Mouse (Mus musculus) hindbrain, embryonic 16.5 days (tissue): ENCODE measurements at regions not wholly inside any gene's neighbourhood (a gene's known extent, or its start where the extent isn't known, plus 50 kb on each side); places are given as distances from the start of the nearest gene placed in this dataset.

Experiments used
- ATAC-seq: fragments of 200-750 bp; cut with Nextera tagmentation; 2 replicates; pipeline ENCODE4 v1.8.0; 2017; ENCODE audit warnings: moderate TSS enrichment, moderate library complexity
- H3K27ac ChIP-seq: fragments of 300-500 bp; sonication (generic); 2 replicates; pipeline ENCODE4 v1.5.1; 2014; ENCODE audit warnings: low read depth, mild to moderate bottlenecking, control low read depth, low read length, moderate library complexity
- H3K27me3 ChIP-seq: fragments of 300-500 bp; sonication (generic); replicated peaks from 2 replicates; pipeline ENCODE4 v1.6.1; 2014; ENCODE audit warnings: low read length; ENCODE audit not compliant: control insufficient read depth, insufficient read depth
- H3K36me3 ChIP-seq: fragments of 300-500 bp; sonication (generic); 2 replicates; pipeline ENCODE4 v1.6.1; 2014; ENCODE audit warnings: mild to moderate bottlenecking, low read length, moderate library complexity, mixed read lengths; ENCODE audit not compliant: control insufficient read depth, insufficient read depth
- H3K4me1 ChIP-seq: fragments of 300-500 bp; sonication (generic); 2 replicates; pipeline ENCODE4 v1.6.1; 2014; ENCODE audit warnings: low read depth, low read length; ENCODE audit not compliant: control insufficient read depth, insufficient read depth
- H3K4me2 ChIP-seq: fragments of 300-500 bp; sonication (generic); 2 replicates; pipeline ENCODE4 v1.6.1; 2014; ENCODE audit warnings: mild to moderate bottlenecking, low read length, control low read depth, moderate library complexity
- H3K4me3 ChIP-seq: fragments of 300-500 bp; sonication (generic); 2 replicates; pipeline ENCODE4 v1.5.1; 2014; ENCODE audit warnings: mild to moderate bottlenecking, low read length, control low read depth, moderate library complexity
- H3K9ac ChIP-seq: fragments of 300-500 bp; sonication (generic); 2 replicates; pipeline ENCODE4 v1.6.1; 2014; ENCODE audit warnings: low read depth, mild to moderate bottlenecking, control low read depth, low read length, moderate library complexity
- H3K9me3 ChIP-seq: fragments of 300-500 bp; sonication (generic); 2 replicates; pipeline ENCODE4 v1.6.1; 2014; ENCODE audit warnings: mild to moderate bottlenecking, low read length, moderate library complexity; ENCODE audit not compliant: control insufficient read depth
- whole genome bisulfite sequencing: fragments of 180-500 bp; shearing (Covaris S2); extraction: QIAGEN DNeasy Blood & Tissue Kit; methylation state at CpG from one replicate; pipeline ENCODE4 v1.1.7; 2014; 5-methylcytosine and 5-hydroxymethylcytosine counted together

- H3K4me1 ChIP-seq, result 0 out of 2 replicates have a peak, but pooled peaks cover 2% of the 10 kb centered on the region
- H3K27ac ChIP-seq, result no peak overlapping the region
- H3K9me3 ChIP-seq, result no peaks in the 10 kb centered on the region
- no peak overlapping the region for H3K9ac ChIP-seq
- H3K36me3 ChIP-seq, result no peaks in the 10 kb centered on the region
- no peaks in the 10 kb centered on the region for H3K27me3 ChIP-seq
- ATAC-seq, result no peak
- no peak overlapping the region for H3K4me2 ChIP-seq
- WGBS, result 83% methylated on average over 5 of the region's 5 CpGs
- no peak overlapping the region for H3K4me3 ChIP-seq
Measured at GRCm38 (mm10) chr1:189077861-189078260, 70.2 kb upstream of the Kctd3 start.

DNA sequence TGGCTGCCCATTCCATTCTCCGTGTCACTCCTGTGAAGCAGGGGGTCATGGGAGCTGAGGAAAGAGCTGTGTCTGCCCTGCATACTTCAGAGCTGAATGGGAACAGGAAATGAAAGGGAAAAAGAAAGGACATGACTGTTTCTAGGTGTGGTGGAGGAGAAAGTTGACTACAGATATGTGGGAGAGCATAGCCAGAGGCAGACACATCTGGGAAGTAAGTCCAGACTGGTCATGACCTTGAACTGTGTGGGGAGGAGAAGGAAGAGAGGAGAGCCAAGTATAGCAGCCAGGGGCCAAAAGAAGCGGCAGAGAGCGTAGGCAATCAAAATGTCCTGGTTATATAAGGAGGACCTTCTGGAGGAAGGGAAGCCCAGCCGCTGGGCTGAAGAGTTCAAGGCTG, 68.6 kb upstream of the Kctd3 start:
- Histone ChIP-seq H3K4me3 (no peak overlapping the region), H3K9ac (no peak overlapping the region), H3K27me3 (no peaks in the 10 kb centered on the region), H3K27ac (no peak overlapping the region), H3K9me3 (no peaks in the 10 kb centered on the region), H3K4me2 (no peak overlapping the region), H3K36me3 (no peaks in the 10 kb centered on the region), H3K4me1 (0 out of 2 replicates have a peak, but pooled peaks cover 2% of the 10 kb centered on the region)
- 83% methylated on average over 4 of the region's 4 CpGs for WGBS
- no peak for ATAC-seq

DNA sequence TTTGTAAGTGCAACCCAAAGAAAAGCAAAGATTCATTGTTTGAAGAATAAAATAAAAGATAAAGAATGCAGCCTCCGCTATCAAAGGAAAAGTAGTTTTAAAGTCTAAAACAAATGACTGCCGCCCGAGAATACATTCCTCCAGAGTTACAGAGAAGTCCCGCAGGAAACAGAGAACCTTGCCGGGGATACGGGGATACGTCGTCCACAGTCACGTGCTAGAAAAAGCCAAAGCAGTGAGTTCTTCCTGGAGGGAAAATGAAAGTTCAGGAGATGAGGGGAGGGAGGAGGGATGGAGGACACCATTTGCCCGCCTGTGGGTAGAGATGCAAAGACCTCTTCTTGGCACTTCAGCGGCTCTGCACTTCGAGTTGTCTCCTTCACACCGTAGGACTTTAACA, 68.0 kb upstream of the Kctd3 start:
- no peak overlapping the region for H3K9ac ChIP-seq
- 79% methylated on average over 13 of the region's 13 CpGs for WGBS
- no peak overlapping the region for H3K27ac ChIP-seq
- no peaks in the 10 kb centered on the region for H3K27me3 ChIP-seq
- ATAC-seq, result no peak
- H3K4me1 ChIP-seq, result no peaks in the 10 kb centered on the region
- H3K36me3 ChIP-seq, result no peaks in the 10 kb centered on the region
- no peak overlapping the region for H3K4me2 ChIP-seq
- no peak overlapping the region for H3K4me3 ChIP-seq
- H3K9me3 ChIP-seq, result no peaks in the 10 kb centered on the region

DNA sequence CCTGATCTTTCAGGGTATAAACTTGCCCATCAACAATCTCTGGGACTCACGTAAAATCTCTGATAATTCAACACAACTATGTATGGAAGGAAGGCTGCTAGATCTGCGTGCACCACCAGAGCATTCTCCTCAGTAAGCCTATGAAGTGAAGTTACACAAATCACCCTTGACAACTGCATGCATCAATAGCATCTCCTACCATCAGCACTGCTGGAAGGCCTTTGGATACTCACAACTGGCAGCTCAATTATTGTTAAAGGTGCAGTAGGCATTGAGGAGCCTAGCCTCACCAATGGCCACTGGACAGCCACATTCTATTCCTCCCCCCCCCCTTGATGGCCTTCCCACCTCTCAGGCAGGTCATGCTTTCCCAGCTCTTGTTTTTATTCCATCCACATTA, 64.9 kb upstream of the Kctd3 start:
- no peaks in the 10 kb centered on the region for H3K27me3 ChIP-seq
- H3K4me2 ChIP-seq, result no peak overlapping the region
- H3K9ac ChIP-seq, result no peak overlapping the region
- H3K36me3 ChIP-seq, result no peaks in the 10 kb centered on the region
- WGBS, result 85% methylated on average over 2 of the region's 2 CpGs
- H3K4me1 ChIP-seq, result no peaks in the 10 kb centered on the region
- H3K9me3 ChIP-seq, result no peaks in the 10 kb centered on the region
- no peak overlapping the region for H3K27ac ChIP-seq
- no peak overlapping the region for H3K4me3 ChIP-seq
- ATAC-seq, result no peak

- Histone ChIP-seq H3K9me3 (no peaks in the 10 kb centered on the region), H3K9ac (no peak overlapping the region), H3K4me2 (no peak overlapping the region), H3K27me3 (no peaks in the 10 kb centered on the region), H3K4me3 (no peak overlapping the region), H3K4me1 (peaks cover 4% of the 10 kb centered on the region), H3K36me3 (no peaks in the 10 kb centered on the region), H3K27ac (no peak overlapping the region)
- WGBS, result 73% methylated on average over 3 of the region's 3 CpGs
- no peak for ATAC-seq
Measured at GRCm38 (mm10) chr1:189068204-189068603, 60.6 kb upstream of the Kctd3 start.

GRCm38 (mm10) chr1:189067204-189067960, 59.7 kb upstream of the Kctd3 start:
- WGBS, result 61% methylated on average over 16 of the region's 16 CpGs
- peak overlapping the region; percentile 47; the same call in 1 of the 2 replicates for H3K27ac ChIP-seq
- peak overlapping the region; percentile 32; the same call in 1 of the 2 replicates for H3K4me2 ChIP-seq
- peaks cover 4% of the 10 kb centered on the region for H3K4me1 ChIP-seq
- H3K36me3 ChIP-seq, result no peaks in the 10 kb centered on the region
- H3K27me3 ChIP-seq, result no peaks in the 10 kb centered on the region
- ATAC-seq, result no peak
- no peak overlapping the region for H3K9ac ChIP-seq
- H3K9me3 ChIP-seq, result no peaks in the 10 kb centered on the region
- no peak overlapping the region for H3K4me3 ChIP-seq

GRCm38 (mm10) chr1:189066446-189067151, 59.0 kb upstream of the Kctd3 start:
- no peak overlapping the region for H3K4me3 ChIP-seq
- peak overlapping the region; percentile 46; the same call in 1 of the 2 replicates for H3K27ac ChIP-seq
- WGBS, result 20% methylated on average over 6 of the region's 7 CpGs
- no peak overlapping the region for H3K4me2 ChIP-seq
- H3K9me3 ChIP-seq, result no peaks in the 10 kb centered on the region
- no peaks in the 10 kb centered on the region for H3K27me3 ChIP-seq
- H3K36me3 ChIP-seq, result no peaks in the 10 kb centered on the region
- H3K4me1 ChIP-seq, result peaks cover 4% of the 10 kb centered on the region
- ATAC-seq, result no peak
- no peak overlapping the region for H3K9ac ChIP-seq

DNA sequence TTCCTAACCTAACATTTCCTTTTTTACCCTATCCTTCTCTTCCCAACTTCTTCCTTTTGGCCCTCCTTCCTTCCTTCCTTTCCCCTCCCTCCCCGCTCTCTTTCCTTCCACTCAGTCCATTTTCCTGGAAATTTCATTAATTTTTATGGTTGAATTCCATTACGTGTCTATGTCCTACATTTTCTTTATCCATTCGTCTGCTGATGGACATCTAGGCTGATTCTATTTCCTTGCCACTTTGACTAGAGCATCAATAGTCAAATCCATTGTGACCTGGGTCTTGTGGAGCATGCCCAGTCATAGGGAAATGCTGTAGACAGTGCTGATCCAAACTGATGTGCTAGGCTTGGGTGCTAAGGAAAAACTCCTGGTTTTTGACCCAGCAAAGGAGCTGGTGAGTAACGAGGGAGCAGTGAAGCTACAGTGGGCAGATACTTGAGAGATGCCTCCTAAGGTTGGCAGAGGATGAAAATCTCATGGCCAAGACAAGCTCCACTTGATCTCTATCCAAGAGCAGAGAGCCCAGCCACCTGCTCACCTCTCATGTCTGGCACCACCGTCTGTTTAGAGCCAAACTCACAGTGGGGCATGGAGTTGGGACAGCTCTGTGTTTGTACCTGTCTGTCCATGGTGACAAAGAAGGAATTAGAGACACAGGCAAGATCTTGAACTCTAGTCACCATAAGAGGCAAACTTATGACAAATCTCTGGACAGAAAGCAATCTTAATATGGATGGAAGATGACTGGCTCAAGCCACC, 57.7 kb upstream of the Kctd3 start:
- peak overlapping the region; percentile 44 for H3K27ac ChIP-seq
- WGBS, result 78% methylated on average over 5 of the region's 5 CpGs

GRCm38 (mm10) chr1:189064629-189065028, 57.0 kb upstream of the Kctd3 start:
- WGBS, result 72% methylated on average over 4 of the region's 4 CpGs
- Histone ChIP-seq H3K27ac (no peak overlapping the region; the same call in 1 of the 2 replicates), H3K4me2 (no peak overlapping the region)

More for the DNA sequence above, 57.7 kb upstream of the Kctd3 start:
- no peak overlapping the region for H3K9ac ChIP-seq
- H3K4me3 ChIP-seq, result no peak overlapping the region
- H3K36me3 ChIP-seq, result no peaks in the 10 kb centered on the region
- H3K27me3 ChIP-seq, result no peaks in the 10 kb centered on the region
- H3K4me1 ChIP-seq, result peaks cover 4% of the 10 kb centered on the region
- no peak overlapping the region for H3K4me2 ChIP-seq
- no peaks in the 10 kb centered on the region for H3K9me3 ChIP-seq
- ATAC-seq, result peak; percentile 41; the same call in 1 of the 2 replicates

More at GRCm38 (mm10) chr1:189064629-189065028, 57.0 kb upstream of the Kctd3 start:
- Histone ChIP-seq H3K36me3 (no peaks in the 10 kb centered on the region), H3K27me3 (no peaks in the 10 kb centered on the region), H3K4me3 (no peak overlapping the region), H3K9ac (no peak overlapping the region), H3K9me3 (no peaks in the 10 kb centered on the region), H3K4me1 (peaks cover 4% of the 10 kb centered on the region)
- 0 out of 2 replicates have a peak, but pooled peaks have one; percentile 60 for ATAC-seq
